Mouse (Mus musculus): ENCODE data around the gene Epb42. TPM values are rescaled to one million over a fixed set of nuclear protein-coding genes. Genes with fewer than 3 reads are reported as not detected.

Epb42 gene
- total and polyA plus RNA-seq, 3 experiments: not detected

- TF ChIP-seq EP300 (IDR thresholded peaks at IDR 0.05; ENCODE audit: low read length) (no peak), E2F4 (IDR thresholded peaks at IDR 0.05; ENCODE audit: insufficient replicate concordance, low read depth, low read length) (no peak), POLR2A (IDR thresholded peaks at IDR 0.05; ENCODE audit: low read depth, low read length) (no peak), POLR2AphosphoS2 (IDR thresholded peaks at IDR 0.05; ENCODE audit: low read depth, low read length) (no peak), BHLHE40 (IDR thresholded peaks at IDR 0.05; ENCODE audit: low read depth, low read length) (no peak), CHD1 (IDR thresholded peaks at IDR 0.05; ENCODE audit: low read depth, low read length) (no peak), ETS1 (conservative IDR thresholded peaks at IDR 0.05; ENCODE audit: low read depth, low read length) (no peak), JUN (IDR thresholded peaks at IDR 0.05; ENCODE audit: insufficient read depth, low read depth, low read length) (no peak)
- DNase-seq (ENCODE audit: extremely low read depth): no peak
- Histone ChIP-seq H3K4me2 (ENCODE audit: insufficient read depth, low read depth, poor library complexity, severe bottlenecking) (no peak overlapping the region), H3K4me3 (replicated peaks in 1 of 3; ENCODE audit: low read depth in 2 of 3, low read length in 2 of 3, poor library complexity in 1 of 3) (no peak overlapping the region), H3K9ac (ENCODE audit: insufficient read depth, low read depth) (no peak overlapping the region), H3K36me3 (replicated peaks in 1 of 2; ENCODE audit: control insufficient read depth in 1 of 2, insufficient read depth in 1 of 2, low read length in 1 of 2) (peaks cover under 1 to 3% of the 10 kb centered on the region in 2 experiments), H3K4me1 (ENCODE audit: control insufficient read depth in 1 of 2, insufficient read depth in 2 of 2) (no peaks in the 10 kb centered on the region), H3K27ac (ENCODE audit: insufficient read depth, low read depth) (no peak overlapping the region), H3K9me3 (replicated peaks; ENCODE audit: low read length) (peaks cover 1% of the 10 kb centered on the region), H3K79me2 (replicated peaks; ENCODE audit: control insufficient read depth, extremely low read depth, insufficient read depth, poor library complexity, severe bottlenecking) (no peaks in the 10 kb centered on the region), H3K27me3 (replicated peaks) (peaks cover 27% of the 10 kb centered on the region)
- dilution Hi-C loops (cut with MboI; ENCODE audit: extremely low pct_ligation_motif_present, extremely low pct_unique_long_range_greater_than_20kb, low sequenced_read_pairs): no loop called here
- in situ Hi-C loops (cut with MboI; ENCODE audit: low pct_ligation_motif_present, low pct_unique_long_range_greater_than_20kb, low sequenced_read_pairs): no loop called here
Measured at GRCm38 (mm10) chr2:121022918-121023317, 14.0 kb downstream of the Epb42 start.

- no peak for DNase-seq (ENCODE audit: extremely low read depth)
- no peak for TF ChIP-seq CTCF (conservative IDR thresholded peaks at IDR 0.05 in 1 of 2, IDR thresholded peaks at IDR 0.05 in 1 of 2; ENCODE audit: low read depth in 2 of 2, low read length in 2 of 2)
- H3K4me1 ChIP-seq (ENCODE audit: control insufficient read depth in 1 of 2, insufficient read depth in 2 of 2): peaks cover 0 to 12% of the 10 kb centered on the region in 2 experiments; a peak in 1 of 4 replicates
- H3K27me3 ChIP-seq (replicated peaks): no peaks in the 10 kb centered on the region
- no peak overlapping the region for H3K4me2 ChIP-seq (ENCODE audit: insufficient read depth, low read depth, poor library complexity, severe bottlenecking)
- H3K9me3 ChIP-seq (replicated peaks; ENCODE audit: low read length): peaks cover 9% of the 10 kb centered on the region
- in situ Hi-C loops (cut with MboI; ENCODE audit: low pct_ligation_motif_present, low pct_unique_long_range_greater_than_20kb, low sequenced_read_pairs): no loop called here
- H3K79me2 ChIP-seq (replicated peaks; ENCODE audit: control insufficient read depth, extremely low read depth, insufficient read depth, poor library complexity, severe bottlenecking): no peaks in the 10 kb centered on the region
- H3K9ac ChIP-seq (ENCODE audit: insufficient read depth, low read depth): no peak overlapping the region
- H3K4me3 ChIP-seq (replicated peaks in 1 of 3; ENCODE audit: low read depth in 2 of 3, low read length in 2 of 3, poor library complexity in 1 of 3): no peak overlapping the region
- peaks cover 26 to 49% of the 10 kb centered on the region in 2 experiments for H3K36me3 ChIP-seq (replicated peaks in 1 of 2; ENCODE audit: control insufficient read depth in 1 of 2, insufficient read depth in 1 of 2, low read length in 1 of 2)
- dilution Hi-C loops (cut with MboI; ENCODE audit: extremely low pct_ligation_motif_present, extremely low pct_unique_long_range_greater_than_20kb, low sequenced_read_pairs): no loop called here
- no peak overlapping the region for H3K27ac ChIP-seq (ENCODE audit: insufficient read depth, low read depth)
Measured at GRCm38 (mm10) chr2:121017151-121017550, 19.7 kb downstream of the Epb42 start.

GRCm38 (mm10) chr2:121016226-121016625 is 20.6 kb downstream of the Epb42 start:
- TF ChIP-seq UBTF (IDR thresholded peaks at IDR 0.05; ENCODE audit: low read depth, low read length) (no peak), USF2 (conservative IDR thresholded peaks at IDR 0.05; ENCODE audit: low read depth, low read length) (no peak), TCF12 (IDR thresholded peaks at IDR 0.05; ENCODE audit: low read depth, low read length) (no peak), ZC3H11A (IDR thresholded peaks at IDR 0.05; ENCODE audit: low read depth, low read length) (no peak), SIN3A (IDR thresholded peaks at IDR 0.05; ENCODE audit: low read length) (no peak), IRF4 (IDR thresholded peaks at IDR 0.05; ENCODE audit: low read depth, low read length) (no peak), MAFK (IDR thresholded peaks at IDR 0.05; ENCODE audit: insufficient replicate concordance, low read length) (no peak), RCOR1 (conservative IDR thresholded peaks at IDR 0.05; ENCODE audit: low read depth, low read length) (no peak), NRF1 (IDR thresholded peaks at IDR 0.05; ENCODE audit: low read depth, low read length) (no peak), NELFE (IDR thresholded peaks at IDR 0.05; ENCODE audit: low read depth, low read length) (no peak), ZKSCAN1 (IDR thresholded peaks at IDR 0.05; ENCODE audit: borderline replicate concordance, low read depth, low read length) (no peak), E2F4 (IDR thresholded peaks at IDR 0.05; ENCODE audit: insufficient replicate concordance, low read depth, low read length) (no peak), USF1 (IDR thresholded peaks at IDR 0.05; ENCODE audit: low read depth, low read length) (no peak), EP300 (IDR thresholded peaks at IDR 0.05; ENCODE audit: low read length) (no peak), JUN (IDR thresholded peaks at IDR 0.05; ENCODE audit: insufficient read depth, low read depth, low read length) (no peak)
- in situ Hi-C loops (cut with MboI; ENCODE audit: low pct_ligation_motif_present, low pct_unique_long_range_greater_than_20kb, low sequenced_read_pairs): no loop called here
- no peak overlapping the region for H3K4me3 ChIP-seq (replicated peaks in 1 of 3; ENCODE audit: low read depth in 2 of 3, low read length in 2 of 3, poor library complexity in 1 of 3)

More at GRCm38 (mm10) chr2:121016226-121016625, 20.6 kb downstream of the Epb42 start:
- Histone ChIP-seq H3K27me3 (replicated peaks) (no peaks in the 10 kb centered on the region), H3K4me2 (ENCODE audit: insufficient read depth, low read depth, poor library complexity, severe bottlenecking) (no peak overlapping the region), H3K27ac (ENCODE audit: insufficient read depth, low read depth) (no peak overlapping the region), H3K36me3 (replicated peaks in 1 of 2; ENCODE audit: control insufficient read depth in 1 of 2, insufficient read depth in 1 of 2, low read length in 1 of 2) (peaks cover 30 to 56% of the 10 kb centered on the region in 2 experiments), H3K9me3 (replicated peaks; ENCODE audit: low read length) (peaks cover 9% of the 10 kb centered on the region), H3K9ac (ENCODE audit: insufficient read depth, low read depth) (no peak overlapping the region), H3K79me2 (replicated peaks; ENCODE audit: control insufficient read depth, extremely low read depth, insufficient read depth, poor library complexity, severe bottlenecking) (no peaks in the 10 kb centered on the region), H3K4me1 (ENCODE audit: control insufficient read depth in 1 of 2, insufficient read depth in 2 of 2) (peaks cover 0 to 12% of the 10 kb centered on the region in 2 experiments; a peak in 1 of 4 replicates)
- dilution Hi-C loops (cut with MboI; ENCODE audit: extremely low pct_ligation_motif_present, extremely low pct_unique_long_range_greater_than_20kb, low sequenced_read_pairs): no loop called here
- DNase-seq (ENCODE audit: extremely low read depth): no peak
